Mouse (Mus musculus): Measurements from ENCODE around the gene Paqr9. TPM values are rescaled to one million over a fixed set of nuclear protein-coding genes. Genes with fewer than 3 reads are reported as not detected.

The Paqr9 gene
- total RNA-seq, 2 experiments from 2014 or later: 41.1 to 43.4 TPM

GRCm38 (mm10) chr9:95541650-95542432, 17.6 kb upstream of the Paqr9 start:
- intact Hi-C loops (cut with DNase I): no loop called here

GRCm38 (mm10) chr9:95542475-95542874, 17.0 kb upstream of the Paqr9 start:
- intact Hi-C loops (cut with DNase I): no loop called here

More at GRCm38 (mm10) chr9:95541650-95542432, 17.6 kb upstream of the Paqr9 start:
- no peak for DNase-seq (ENCODE audit: low spot score)

GRCm38 (mm10) chr9:95544598-95544997, 14.9 kb upstream of the Paqr9 start:
- intact Hi-C loops (cut with DNase I): no loop called here
- DNase-seq (ENCODE audit: low spot score): no peak

More at GRCm38 (mm10) chr9:95542475-95542874, 17.0 kb upstream of the Paqr9 start:
- DNase-seq (ENCODE audit: low spot score): no peak

GRCm38 (mm10) chr9:95546679-95547078, 12.8 kb upstream of the Paqr9 start:
- intact Hi-C loops (cut with DNase I): loop anchor here (5.0 kb wide), 2 partner anchors 56 to 131 kb away; no protein-coding TSS in a partner anchor
- no peak for DNase-seq (ENCODE audit: low spot score)

- DNase-seq (ENCODE audit: low spot score): no peak
- intact Hi-C loops (cut with DNase I): loop anchor here (5.0 kb wide), 2 partner anchors 52 to 127 kb away; no protein-coding TSS in a partner anchor
These were observed 9.6 kb upstream of the Paqr9 start for GRCm38 (mm10) chr9:95549626-95550411.

- DNase-seq (ENCODE audit: low spot score): peak; percentile 10
- intact Hi-C loops (cut with DNase I): no loop called here
These were observed 8.3 kb upstream of the Paqr9 start for GRCm38 (mm10) chr9:95550856-95551774.

- intact Hi-C loops (cut with DNase I): no loop called here
- no peak for DNase-seq (ENCODE audit: low spot score)
These were observed 7.2 kb upstream of the Paqr9 start for GRCm38 (mm10) chr9:95552175-95552705.

GRCm38 (mm10) chr9:95554231-95555221, 4.9 kb upstream of the Paqr9 start:
- intact Hi-C loops (cut with DNase I): no loop called here

GRCm38 (mm10) chr9:95555233-95555740, 4.2 kb upstream of the Paqr9 start:
- intact Hi-C loops (cut with DNase I): no loop called here
- no peak for DNase-seq (ENCODE audit: low spot score)

More at GRCm38 (mm10) chr9:95554231-95555221, 4.9 kb upstream of the Paqr9 start:
- DNase-seq (ENCODE audit: low spot score): no peak

- intact Hi-C loops (cut with DNase I): no loop called here
- DNase-seq (ENCODE audit: low spot score): no peak
These were observed 3.4 kb upstream of the Paqr9 start for GRCm38 (mm10) chr9:95556067-95556512.

- intact Hi-C loops (cut with DNase I): no loop called here
These were observed 1.7 kb upstream of the Paqr9 start for GRCm38 (mm10) chr9:95557722-95558121.

GRCm38 (mm10) chr9:95558726-95559058, 765 bp upstream of the Paqr9 start:
- intact Hi-C loops (cut with DNase I): no loop called here
- no peak for DNase-seq (ENCODE audit: low spot score)

More at GRCm38 (mm10) chr9:95557722-95558121, 1.7 kb upstream of the Paqr9 start:
- DNase-seq (ENCODE audit: low spot score): no peak

GRCm38 (mm10) chr9:95559936-95560735, 679 bp downstream of the Paqr9 start:
- DNase-seq (ENCODE audit: low spot score): no peak
- intact Hi-C loops (cut with DNase I): loop anchor here (5.0 kb wide), 1 partner anchor 107 kb away; no protein-coding TSS in a partner anchor

- DNase-seq (ENCODE audit: low spot score): no peak
These were observed 4.6 kb downstream of the Paqr9 start for GRCm38 (mm10) chr9:95564047-95564446.

GRCm38 (mm10) chr9:95566394-95566793, 6.9 kb downstream of the Paqr9 start:
- intact Hi-C loops (cut with DNase I): no loop called here

More at GRCm38 (mm10) chr9:95564047-95564446, 4.6 kb downstream of the Paqr9 start:
- intact Hi-C loops (cut with DNase I): loop anchor here (5.0 kb wide), 1 partner anchor 103 kb away; no protein-coding TSS in a partner anchor

GRCm38 (mm10) chr9:95566931-95567330, 7.5 kb downstream of the Paqr9 start:
- intact Hi-C loops (cut with DNase I): no loop called here
- DNase-seq (ENCODE audit: low spot score): no peak

More at GRCm38 (mm10) chr9:95566394-95566793, 6.9 kb downstream of the Paqr9 start:
- DNase-seq (ENCODE audit: low spot score): no peak

- intact Hi-C loops (cut with DNase I): no loop called here
- no peak for DNase-seq (ENCODE audit: low spot score)
These were observed 9.8 kb downstream of the Paqr9 start for GRCm38 (mm10) chr9:95569249-95569648.

Measured in heart, postnatal 25 days (tissue).